Mouse (Mus musculus): Measurements from ENCODE around the gene Xpnpep2. TPM values are rescaled to one million over a fixed set of nuclear protein-coding genes. Genes with fewer than 3 reads are reported as not detected.

The Xpnpep2 gene
- polyA plus RNA-seq, 1 experiment from 2014 or later, result 0.72 TPM

GRCm38 (mm10) chrX:48082364-48082763 is 26.2 kb upstream of the Xpnpep2 start:
- no peak overlapping the region for H3K27ac ChIP-seq (ENCODE audit: low read depth, low read length)
- no peak for ATAC-seq (replicated peaks; ENCODE audit: insufficient number of reproducible peaks, low FRiP score, low TSS enrichment)
- no peak overlapping the region for H3K9ac ChIP-seq (ENCODE audit: low read depth, low read length)
- whole genome bisulfite sequencing (ENCODE audit: insufficient replicate concordance), result 61% methylated on average over 5 of the region's 5 CpGs
- H3K4me2 ChIP-seq, result no peak overlapping the region
- no peak overlapping the region for H3K4me3 ChIP-seq (ENCODE audit: low read depth, low read length)
- H3K4me1 ChIP-seq (ENCODE audit: control insufficient read depth, insufficient read depth, low read length), result no peaks in the 10 kb centered on the region
- no peaks in the 10 kb centered on the region for H3K9me3 ChIP-seq (replicated peaks; ENCODE audit: control insufficient read depth, low read length)
- H3K27me3 ChIP-seq (ENCODE audit: control insufficient read depth, insufficient read depth, low read length), result peaks cover 2% of the 10 kb centered on the region; the same call in 1 of the 2 replicates
- no peaks in the 10 kb centered on the region for H3K36me3 ChIP-seq (ENCODE audit: control insufficient read depth, insufficient read depth, low read length)

DNA sequence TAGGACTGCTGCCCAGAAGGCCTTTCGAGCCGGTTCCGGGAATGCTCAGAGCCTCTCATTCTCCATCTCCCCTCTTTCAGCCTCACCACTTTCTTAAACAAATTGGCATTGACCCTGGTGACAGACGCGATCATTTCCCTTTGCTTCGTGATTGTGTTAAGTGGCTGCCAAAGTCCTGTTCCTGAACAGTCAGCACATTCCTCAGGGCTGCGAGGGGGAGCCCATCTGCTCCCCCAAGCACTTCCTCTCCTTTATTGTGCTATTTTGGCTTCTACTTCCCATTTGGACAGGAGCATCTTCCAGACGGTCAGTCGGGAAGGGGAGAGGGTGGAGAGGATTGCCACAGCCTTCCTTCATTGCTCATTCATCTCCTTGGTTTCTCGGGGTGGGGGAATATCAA is 16.4 kb upstream of the Xpnpep2 start:
- no peak overlapping the region for H3K4me2 ChIP-seq
- no peaks in the 10 kb centered on the region for H3K36me3 ChIP-seq (ENCODE audit: control insufficient read depth, insufficient read depth, low read length)
- no peak for ATAC-seq (replicated peaks; ENCODE audit: insufficient number of reproducible peaks, low FRiP score, low TSS enrichment)
- no peak overlapping the region for H3K27ac ChIP-seq (ENCODE audit: low read depth, low read length)
- WGBS (ENCODE audit: insufficient replicate concordance), result 34% methylated on average over 10 of the region's 10 CpGs
- H3K4me1 ChIP-seq (ENCODE audit: control insufficient read depth, insufficient read depth, low read length), result no peaks in the 10 kb centered on the region
- no peak overlapping the region for H3K4me3 ChIP-seq (ENCODE audit: low read depth, low read length)
- H3K9ac ChIP-seq (ENCODE audit: low read depth, low read length), result no peak overlapping the region
- H3K9me3 ChIP-seq (replicated peaks; ENCODE audit: control insufficient read depth, low read length), result no peaks in the 10 kb centered on the region
- H3K27me3 ChIP-seq (ENCODE audit: control insufficient read depth, insufficient read depth, low read length), result no peaks in the 10 kb centered on the region

GRCm38 (mm10) chrX:48093555-48093954 is 15.0 kb upstream of the Xpnpep2 start:
- Histone ChIP-seq H3K36me3 (ENCODE audit: control insufficient read depth, insufficient read depth, low read length) (no peaks in the 10 kb centered on the region), H3K4me1 (ENCODE audit: control insufficient read depth, insufficient read depth, low read length) (no peaks in the 10 kb centered on the region), H3K4me2 (no peak overlapping the region), H3K9ac (ENCODE audit: low read depth, low read length) (no peak overlapping the region), H3K9me3 (replicated peaks; ENCODE audit: control insufficient read depth, low read length) (no peaks in the 10 kb centered on the region), H3K27me3 (ENCODE audit: control insufficient read depth, insufficient read depth, low read length) (no peaks in the 10 kb centered on the region), H3K27ac (ENCODE audit: low read depth, low read length) (no peak overlapping the region), H3K4me3 (ENCODE audit: low read depth, low read length) (no peak overlapping the region)
- no peak for ATAC-seq (replicated peaks; ENCODE audit: insufficient number of reproducible peaks, low FRiP score, low TSS enrichment)
- WGBS (ENCODE audit: insufficient replicate concordance), result 22% methylated on average over 3 of the region's 3 CpGs

- Histone ChIP-seq H3K9ac (ENCODE audit: low read depth, low read length) (no peak overlapping the region), H3K9me3 (replicated peaks; ENCODE audit: control insufficient read depth, low read length) (no peaks in the 10 kb centered on the region), H3K4me3 (ENCODE audit: low read depth, low read length) (no peak overlapping the region), H3K4me2 (no peak overlapping the region), H3K27ac (ENCODE audit: low read depth, low read length) (no peak overlapping the region), H3K36me3 (ENCODE audit: control insufficient read depth, insufficient read depth, low read length) (no peaks in the 10 kb centered on the region), H3K4me1 (ENCODE audit: control insufficient read depth, insufficient read depth, low read length) (no peaks in the 10 kb centered on the region), H3K27me3 (ENCODE audit: control insufficient read depth, insufficient read depth, low read length) (no peaks in the 10 kb centered on the region)
- 60% methylated on average over 4 of the region's 4 CpGs for WGBS (ENCODE audit: insufficient replicate concordance)
- no peak for ATAC-seq (replicated peaks; ENCODE audit: insufficient number of reproducible peaks, low FRiP score, low TSS enrichment)
These were observed 13.9 kb upstream of the Xpnpep2 start for GRCm38 (mm10) chrX:48094658-48095057.

DNA sequence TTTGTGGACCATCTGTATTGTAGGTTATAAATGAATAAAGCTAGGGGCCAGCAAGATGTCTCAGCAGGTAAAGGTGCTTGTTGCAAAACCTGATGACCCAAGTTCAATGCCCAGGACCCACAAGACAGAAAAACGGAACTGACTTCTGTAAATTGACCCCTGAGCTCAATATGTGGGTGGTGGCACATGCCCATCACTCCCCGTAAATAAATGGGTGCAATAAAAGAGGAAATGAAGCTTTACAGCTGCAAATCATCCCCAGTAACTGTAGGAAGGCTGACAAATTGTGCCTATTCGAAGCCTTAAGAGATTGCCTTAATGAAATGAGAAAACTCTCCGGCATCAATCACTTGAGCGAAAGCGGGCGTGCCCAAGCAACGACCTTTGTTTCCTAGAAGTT is 11.9 kb upstream of the Xpnpep2 start:
- ATAC-seq (replicated peaks; ENCODE audit: insufficient number of reproducible peaks, low FRiP score, low TSS enrichment), result no peak
- H3K4me1 ChIP-seq (ENCODE audit: control insufficient read depth, insufficient read depth, low read length), result no peaks in the 10 kb centered on the region
- no peak overlapping the region for H3K4me3 ChIP-seq (ENCODE audit: low read depth, low read length)
- no peaks in the 10 kb centered on the region for H3K27me3 ChIP-seq (ENCODE audit: control insufficient read depth, insufficient read depth, low read length)
- no peak overlapping the region for H3K27ac ChIP-seq (ENCODE audit: low read depth, low read length)
- no peaks in the 10 kb centered on the region for H3K9me3 ChIP-seq (replicated peaks; ENCODE audit: control insufficient read depth, low read length)
- 71% methylated on average over 8 of the region's 8 CpGs for WGBS (ENCODE audit: insufficient replicate concordance)
- H3K36me3 ChIP-seq (ENCODE audit: control insufficient read depth, insufficient read depth, low read length), result no peaks in the 10 kb centered on the region
- no peak overlapping the region for H3K9ac ChIP-seq (ENCODE audit: low read depth, low read length)
- H3K4me2 ChIP-seq, result no peak overlapping the region

- Histone ChIP-seq H3K27me3 (ENCODE audit: control insufficient read depth, insufficient read depth, low read length) (no peaks in the 10 kb centered on the region), H3K4me2 (no peak overlapping the region), H3K4me1 (ENCODE audit: control insufficient read depth, insufficient read depth, low read length) (no peaks in the 10 kb centered on the region), H3K9ac (ENCODE audit: low read depth, low read length) (no peak overlapping the region), H3K4me3 (ENCODE audit: low read depth, low read length) (no peak overlapping the region), H3K27ac (ENCODE audit: low read depth, low read length) (no peak overlapping the region), H3K36me3 (ENCODE audit: control insufficient read depth, insufficient read depth, low read length) (no peaks in the 10 kb centered on the region), H3K9me3 (replicated peaks; ENCODE audit: control insufficient read depth, low read length) (no peaks in the 10 kb centered on the region)
- ATAC-seq (replicated peaks; ENCODE audit: insufficient number of reproducible peaks, low FRiP score, low TSS enrichment), result no peak
- WGBS (ENCODE audit: insufficient replicate concordance), result 71% methylated on average over 9 of the region's 9 CpGs
These were observed 9.9 kb upstream of the Xpnpep2 start for GRCm38 (mm10) chrX:48098470-48099129.

GRCm38 (mm10) chrX:48099871-48100270 is 8.7 kb upstream of the Xpnpep2 start:
- H3K9me3 ChIP-seq (replicated peaks; ENCODE audit: control insufficient read depth, low read length), result no peaks in the 10 kb centered on the region
- no peak overlapping the region for H3K4me3 ChIP-seq (ENCODE audit: low read depth, low read length)
- H3K27me3 ChIP-seq (ENCODE audit: control insufficient read depth, insufficient read depth, low read length), result no peaks in the 10 kb centered on the region
- no peaks in the 10 kb centered on the region for H3K4me1 ChIP-seq (ENCODE audit: control insufficient read depth, insufficient read depth, low read length)
- no peak overlapping the region for H3K4me2 ChIP-seq
- no peak for ATAC-seq (replicated peaks; ENCODE audit: insufficient number of reproducible peaks, low FRiP score, low TSS enrichment)
- no peak overlapping the region for H3K27ac ChIP-seq (ENCODE audit: low read depth, low read length)
- WGBS (ENCODE audit: insufficient replicate concordance), result 23% methylated on average over 1 of the region's 1 CpGs
- no peaks in the 10 kb centered on the region for H3K36me3 ChIP-seq (ENCODE audit: control insufficient read depth, insufficient read depth, low read length)
- H3K9ac ChIP-seq (ENCODE audit: low read depth, low read length), result no peak overlapping the region

DNA sequence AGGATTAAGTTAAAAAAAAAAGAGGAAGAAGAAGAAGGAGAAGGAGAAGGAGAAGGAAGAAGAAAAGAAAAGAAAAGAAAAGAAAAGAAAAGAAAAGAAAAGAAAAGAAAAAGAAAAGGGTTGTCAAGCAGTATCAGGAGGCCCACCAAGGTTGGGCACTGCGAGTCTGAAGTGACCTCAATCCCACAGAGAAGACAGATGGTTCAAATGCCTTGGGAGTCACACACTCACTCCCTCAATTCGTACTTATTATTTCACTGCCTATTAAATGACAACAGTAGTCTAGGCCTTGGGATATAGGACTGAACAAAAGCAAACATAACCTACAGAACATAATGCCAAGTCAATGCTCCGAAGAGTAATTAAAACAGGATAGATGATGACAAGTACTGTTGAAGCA is 5.3 kb upstream of the Xpnpep2 start:
- Histone ChIP-seq H3K27ac (ENCODE audit: low read depth, low read length) (no peak overlapping the region), H3K4me3 (ENCODE audit: low read depth, low read length) (no peak overlapping the region), H3K9me3 (replicated peaks; ENCODE audit: control insufficient read depth, low read length) (no peaks in the 10 kb centered on the region), H3K4me1 (ENCODE audit: control insufficient read depth, insufficient read depth, low read length) (no peaks in the 10 kb centered on the region), H3K27me3 (ENCODE audit: control insufficient read depth, insufficient read depth, low read length) (no peaks in the 10 kb centered on the region), H3K36me3 (ENCODE audit: control insufficient read depth, insufficient read depth, low read length) (no peaks in the 10 kb centered on the region), H3K4me2 (no peak overlapping the region), H3K9ac (ENCODE audit: low read depth, low read length) (no peak overlapping the region)
- no peak for ATAC-seq (replicated peaks; ENCODE audit: insufficient number of reproducible peaks, low FRiP score, low TSS enrichment)
- 77% methylated on average over 3 of the region's 3 CpGs for WGBS (ENCODE audit: insufficient replicate concordance)

DNA sequence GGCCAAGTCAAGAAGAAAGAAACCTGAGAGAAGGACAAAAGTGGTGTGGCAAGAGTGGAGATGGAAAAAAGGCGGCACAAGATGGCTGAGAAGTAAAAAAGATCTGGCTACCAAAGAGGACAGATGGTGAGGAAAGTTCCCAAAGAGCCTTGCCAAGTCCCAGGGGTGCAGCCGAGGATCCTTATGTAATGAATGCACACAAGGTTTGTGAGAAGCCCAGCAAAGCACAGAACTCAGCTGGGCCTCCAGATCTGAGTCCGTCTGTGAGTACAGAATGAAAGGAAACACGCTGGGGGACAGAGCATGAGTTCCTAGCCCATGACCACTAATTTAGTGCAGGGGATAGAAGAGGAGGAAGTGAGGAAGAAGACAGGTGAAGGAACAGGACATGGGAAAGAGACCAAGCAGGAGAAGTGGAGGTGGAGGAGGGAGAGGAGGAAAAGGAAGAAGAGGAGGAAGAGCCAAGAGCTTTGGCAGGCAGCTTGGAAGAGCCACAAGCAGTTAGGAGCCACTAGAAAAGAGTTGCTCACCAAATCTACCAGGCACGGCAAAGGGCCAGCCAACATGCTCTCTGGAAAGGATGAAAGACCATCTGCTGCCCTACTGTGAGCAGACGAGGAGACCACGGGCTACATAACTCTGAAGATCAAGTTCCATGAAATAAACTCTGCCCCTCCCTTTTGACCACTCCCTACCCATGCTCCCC is 3.6 kb upstream of the Xpnpep2 start:
- ATAC-seq (replicated peaks; ENCODE audit: insufficient number of reproducible peaks, low FRiP score, low TSS enrichment), result no peak
- H3K36me3 ChIP-seq (ENCODE audit: control insufficient read depth, insufficient read depth, low read length), result no peaks in the 10 kb centered on the region
- H3K27me3 ChIP-seq (ENCODE audit: control insufficient read depth, insufficient read depth, low read length), result no peaks in the 10 kb centered on the region
- 74% methylated on average over 7 of the region's 7 CpGs for WGBS (ENCODE audit: insufficient replicate concordance)
- H3K4me3 ChIP-seq (ENCODE audit: low read depth, low read length), result no peak overlapping the region
- no peak overlapping the region for H3K4me2 ChIP-seq
- H3K9me3 ChIP-seq (replicated peaks; ENCODE audit: control insufficient read depth, low read length), result no peaks in the 10 kb centered on the region
- no peaks in the 10 kb centered on the region for H3K4me1 ChIP-seq (ENCODE audit: control insufficient read depth, insufficient read depth, low read length)
- no peak overlapping the region for H3K9ac ChIP-seq (ENCODE audit: low read depth, low read length)
- H3K27ac ChIP-seq (ENCODE audit: low read depth, low read length), result no peak overlapping the region

Data from heart, embryonic 11.5 days (tissue).